Mouse (Mus musculus): ENCODE measurements around the gene Pex11b. TPM values are rescaled to one million over a fixed set of nuclear protein-coding genes. Genes with fewer than 3 reads are reported as not detected.
"Not testable (repeated sequence)": the region's sequence is repeated elsewhere in the genome, so short reads cannot be mapped to it uniquely, and the experiment has no call there.

The Pex11b gene
- total RNA-seq, 2 experiments from 2014 or later = 51.6 to 53.3 TPM

DNA sequence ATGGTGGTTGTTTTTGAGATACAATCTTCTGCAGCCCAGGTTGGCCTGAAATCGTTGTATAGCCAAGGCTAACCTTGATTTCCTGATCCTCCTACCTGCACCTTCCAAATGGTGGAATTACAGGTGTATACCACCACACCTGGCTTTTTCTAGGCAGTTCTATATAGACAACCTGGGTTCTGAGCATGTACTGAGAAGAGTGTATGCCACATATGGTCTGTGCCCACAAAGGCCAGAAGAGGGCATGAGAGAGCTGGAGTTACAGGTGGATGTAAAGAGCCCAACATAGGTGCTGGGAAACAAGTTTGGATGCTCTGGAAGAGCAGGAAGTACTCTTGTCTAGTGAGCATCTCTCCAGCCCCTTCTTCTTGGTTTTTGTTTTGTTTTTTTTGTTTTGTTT lies 32.1 kb downstream of the Pex11b start:
- intact Hi-C loops (cut with DNase I) = no loop called here
- DNase-seq (ENCODE audit: low spot score in 2 of 2) = no peak

DNA sequence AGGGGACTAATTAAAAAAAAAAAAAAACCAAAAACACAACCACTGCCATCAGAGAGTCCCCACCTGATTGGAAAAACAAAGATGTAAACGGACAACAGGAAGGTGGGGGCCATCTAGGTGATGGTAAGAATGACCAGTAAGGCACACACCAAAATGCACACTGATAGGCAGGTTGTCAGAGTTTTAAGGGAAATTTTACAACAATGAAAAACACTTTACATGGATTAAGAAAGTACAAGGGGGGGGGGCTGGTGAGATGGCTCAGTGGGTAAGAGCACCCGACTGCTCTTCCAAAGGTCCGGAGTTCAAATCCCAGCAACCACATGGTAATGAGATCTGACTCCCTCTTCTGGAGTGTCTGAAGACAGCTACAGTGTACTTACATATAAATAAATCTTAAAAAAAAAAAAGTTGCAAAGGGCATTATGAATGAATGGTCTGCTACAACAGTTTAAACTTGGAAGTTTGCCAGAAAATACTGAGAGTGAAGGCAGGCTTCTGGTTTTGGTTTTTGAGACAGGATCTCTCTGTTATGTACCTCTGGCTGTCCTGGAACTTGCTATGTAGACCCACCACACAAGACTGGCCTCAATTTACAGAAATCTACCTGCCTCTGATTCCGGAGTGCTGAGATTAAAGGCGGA lies 33.4 kb downstream of the Pex11b start:
- intact Hi-C loops (cut with DNase I) = no loop called here

DNA sequence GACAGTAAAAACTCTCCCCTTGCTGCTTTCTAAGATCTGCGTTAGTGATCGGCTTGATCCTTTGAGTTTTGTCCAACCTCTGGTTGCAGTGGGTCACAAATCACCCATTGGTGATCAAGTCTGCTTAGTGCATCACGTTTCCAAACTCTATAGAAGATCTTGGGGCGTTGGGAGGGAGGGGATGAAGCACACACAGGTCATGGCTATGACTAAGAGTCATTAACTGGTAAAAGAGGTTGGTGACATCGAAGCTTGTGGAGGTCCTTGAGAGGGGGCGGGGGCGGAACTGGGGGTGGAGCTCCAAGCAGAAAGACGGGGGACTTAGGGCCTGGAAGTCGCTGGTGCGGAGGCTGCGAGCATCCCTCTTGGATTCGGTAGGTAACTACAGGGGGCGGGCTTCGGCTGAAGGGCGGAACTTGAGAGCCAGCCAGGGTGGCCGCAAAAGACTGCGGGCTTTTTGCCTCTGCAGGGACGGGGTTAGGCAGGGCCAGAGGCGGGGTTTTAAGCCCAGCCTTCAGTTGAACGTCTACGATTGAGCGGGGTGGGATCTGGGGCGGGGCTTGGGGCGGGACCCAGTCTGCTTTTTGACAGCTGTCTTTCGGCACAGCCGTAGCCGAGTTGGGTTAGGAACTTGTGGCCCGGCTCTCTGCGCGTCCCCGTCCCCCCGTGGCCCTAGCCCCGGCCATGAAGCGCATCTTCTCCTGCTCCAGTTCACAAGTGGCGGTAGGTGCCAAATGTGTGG lies 34.7 kb downstream of the Pex11b start, which contains the start of gene Ankrd35:
Gene Ankrd35 (plus strand): TSS at position 405 of the 742 bp plus-strand sequence.
- peak; percentile 60 to 73 for DNase-seq (ENCODE audit: low spot score in 2 of 2)
- intact Hi-C loops (cut with DNase I) = no loop called here

More for the DNA sequence above, 33.4 kb downstream of the Pex11b start:
- no peak for DNase-seq (ENCODE audit: low spot score in 2 of 2)

DNA sequence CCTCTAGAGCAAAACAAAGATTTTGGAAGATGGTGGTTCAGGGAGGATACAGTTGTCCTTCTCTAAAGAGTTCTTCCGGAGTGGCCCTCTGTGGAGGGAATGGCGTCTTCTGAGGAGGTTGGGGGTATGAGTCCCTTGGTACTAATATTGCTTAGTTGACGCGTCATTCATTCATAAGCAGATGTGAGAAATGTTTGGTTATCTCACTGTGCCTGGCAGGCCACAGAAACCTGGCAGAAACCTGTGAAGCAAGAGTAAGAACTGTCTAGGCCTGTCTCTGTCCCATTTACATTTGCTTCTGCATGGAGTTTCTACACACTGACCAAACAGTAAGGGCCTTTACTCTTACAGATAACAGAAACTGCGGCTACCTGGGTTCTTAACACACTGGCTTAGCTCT lies 36.3 kb downstream of the Pex11b start:
- intact Hi-C loops (cut with DNase I) = no loop called here

DNA sequence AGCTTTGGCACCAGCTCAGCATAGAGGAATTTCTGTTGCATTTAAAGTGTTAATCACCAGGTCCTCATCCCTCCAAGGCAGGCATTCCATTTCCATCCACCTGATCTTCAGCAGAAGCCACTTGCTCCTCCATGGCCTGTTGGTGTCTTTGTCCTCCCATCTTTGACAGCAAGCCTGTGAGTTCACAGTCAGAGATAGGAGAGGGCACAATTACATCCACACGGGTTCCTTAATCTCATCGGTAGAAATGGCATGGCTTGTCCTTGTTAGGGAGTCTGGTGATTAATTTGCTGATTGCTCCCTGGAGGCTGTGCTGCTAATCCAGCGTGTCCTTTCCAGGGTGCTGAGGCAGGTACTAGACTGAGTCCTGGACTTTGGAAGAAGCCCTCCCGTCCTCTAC lies 38.3 kb downstream of the Pex11b start:
- intact Hi-C loops (cut with DNase I) = no loop called here
- no peak for DNase-seq (ENCODE audit: low spot score in 2 of 2)

More for the DNA sequence above, 36.3 kb downstream of the Pex11b start:
- DNase-seq (ENCODE audit: low spot score in 2 of 2) = no peak

DNA sequence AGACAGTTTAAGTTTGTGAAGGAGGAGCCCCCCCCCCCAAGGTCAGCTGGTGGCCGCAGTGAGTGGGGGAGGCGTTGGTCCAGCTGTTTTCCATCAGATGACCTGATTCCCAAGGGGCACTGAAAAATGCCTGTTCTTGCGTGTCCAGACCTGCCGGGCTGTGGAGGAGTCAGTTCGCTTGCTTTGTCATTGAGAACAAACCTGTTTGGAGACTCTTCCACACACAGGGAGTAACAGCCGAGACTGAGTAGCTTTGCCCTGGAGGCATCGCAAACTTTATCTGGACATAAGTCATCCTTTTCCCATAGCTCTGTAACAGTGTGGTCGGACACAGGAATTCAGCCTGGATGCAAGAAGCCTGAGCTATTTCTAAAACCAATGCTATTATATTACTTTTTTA lies 39.3 kb downstream of the Pex11b start:
- DNase-seq (ENCODE audit: low spot score in 2 of 2) = no peak
- intact Hi-C loops (cut with DNase I) = no loop called here

DNA sequence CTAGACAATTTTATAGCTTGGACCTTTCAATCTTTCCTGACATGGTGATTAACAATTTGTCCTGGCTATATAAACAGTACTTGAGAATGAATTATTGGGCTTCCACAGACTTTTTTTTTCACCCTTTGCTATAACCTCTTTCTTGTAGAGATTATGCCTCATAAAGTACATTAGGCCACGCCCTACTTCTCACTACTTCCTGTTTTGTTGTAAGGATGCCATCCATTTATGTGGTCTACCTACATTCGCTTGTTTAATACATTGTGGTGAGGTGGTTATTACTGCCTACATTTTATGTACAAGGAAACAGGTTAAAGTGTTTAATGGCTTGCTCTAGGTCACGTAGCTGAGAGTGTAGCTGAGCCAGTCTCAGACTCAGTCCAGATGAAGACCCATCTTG lies 40.0 kb downstream of the Pex11b start:
- no peak for DNase-seq (ENCODE audit: low spot score in 2 of 2)
- intact Hi-C loops (cut with DNase I) = no loop called here

DNA sequence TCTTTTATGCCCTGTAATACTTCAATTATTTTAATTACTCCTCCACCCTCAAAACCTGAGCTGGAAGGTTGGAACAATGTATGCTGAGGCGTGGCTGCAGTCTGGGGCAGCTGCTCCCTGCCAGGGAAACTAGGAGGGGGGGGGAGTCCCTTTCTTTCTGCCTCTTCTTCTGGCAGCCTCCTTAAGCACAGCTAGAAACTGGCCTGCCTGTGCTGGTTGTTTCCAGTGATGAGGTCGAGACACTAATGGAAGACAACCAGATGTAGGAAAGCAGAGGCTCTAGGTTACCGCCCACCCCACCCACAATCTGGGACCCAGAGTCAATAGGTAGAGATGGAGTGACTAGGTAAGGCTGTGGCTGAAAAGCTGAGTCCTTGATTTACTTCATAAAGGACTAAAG lies 40.5 kb downstream of the Pex11b start:
- no peak for DNase-seq (ENCODE audit: low spot score in 2 of 2)
- intact Hi-C loops (cut with DNase I) = no loop called here

DNA sequence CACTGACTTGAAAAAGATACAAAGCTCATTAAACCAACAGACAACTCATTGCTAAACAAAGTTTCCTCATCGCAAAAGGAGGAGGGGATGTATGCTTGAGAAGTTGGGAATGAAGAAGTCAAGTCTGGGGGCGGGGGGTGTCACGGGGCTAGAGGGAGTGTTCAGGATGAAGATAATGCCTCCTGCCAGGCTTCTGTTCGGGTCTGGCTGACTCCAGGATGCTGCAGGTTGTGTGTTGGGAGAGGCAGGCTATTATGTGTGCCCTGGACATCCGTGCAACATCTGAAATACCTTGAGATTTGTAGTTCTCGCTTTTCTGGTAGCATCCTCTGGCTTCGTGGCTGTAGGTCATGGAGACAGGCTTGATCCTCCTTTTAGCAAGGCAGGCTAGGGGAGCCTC lies 43.3 kb downstream of the Pex11b start:
- no peak for DNase-seq (ENCODE audit: low spot score in 2 of 2)
- intact Hi-C loops (cut with DNase I) = no loop called here

DNA sequence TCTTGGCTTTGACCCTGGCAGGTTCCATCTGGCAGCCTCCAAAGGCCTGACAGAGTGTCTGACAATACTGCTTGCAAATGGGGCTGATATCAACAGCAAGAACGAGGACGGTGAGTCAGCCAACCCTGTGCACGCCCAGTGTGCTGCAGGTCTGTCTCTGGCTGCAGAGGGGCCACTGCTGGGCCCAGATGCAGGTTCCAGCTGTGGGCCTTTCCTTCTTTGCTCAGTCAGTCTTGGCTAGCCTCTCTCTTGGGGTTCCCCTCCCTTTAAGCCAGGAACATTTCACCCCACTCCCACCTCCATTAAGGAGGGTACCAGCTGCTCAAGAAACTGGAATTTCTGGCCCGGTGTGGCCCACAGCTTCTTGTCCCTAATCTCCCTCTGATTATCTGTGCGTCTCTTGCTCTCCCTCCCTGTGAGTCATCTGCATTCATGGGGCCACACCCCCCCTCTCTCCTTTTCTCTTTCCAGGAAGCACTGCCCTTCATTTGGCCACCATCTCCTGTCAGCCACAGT lies 44.0 kb downstream of the Pex11b start:
- intact Hi-C loops (cut with DNase I) = no loop called here
- no peak for DNase-seq (ENCODE audit: low spot score in 2 of 2)

DNA sequence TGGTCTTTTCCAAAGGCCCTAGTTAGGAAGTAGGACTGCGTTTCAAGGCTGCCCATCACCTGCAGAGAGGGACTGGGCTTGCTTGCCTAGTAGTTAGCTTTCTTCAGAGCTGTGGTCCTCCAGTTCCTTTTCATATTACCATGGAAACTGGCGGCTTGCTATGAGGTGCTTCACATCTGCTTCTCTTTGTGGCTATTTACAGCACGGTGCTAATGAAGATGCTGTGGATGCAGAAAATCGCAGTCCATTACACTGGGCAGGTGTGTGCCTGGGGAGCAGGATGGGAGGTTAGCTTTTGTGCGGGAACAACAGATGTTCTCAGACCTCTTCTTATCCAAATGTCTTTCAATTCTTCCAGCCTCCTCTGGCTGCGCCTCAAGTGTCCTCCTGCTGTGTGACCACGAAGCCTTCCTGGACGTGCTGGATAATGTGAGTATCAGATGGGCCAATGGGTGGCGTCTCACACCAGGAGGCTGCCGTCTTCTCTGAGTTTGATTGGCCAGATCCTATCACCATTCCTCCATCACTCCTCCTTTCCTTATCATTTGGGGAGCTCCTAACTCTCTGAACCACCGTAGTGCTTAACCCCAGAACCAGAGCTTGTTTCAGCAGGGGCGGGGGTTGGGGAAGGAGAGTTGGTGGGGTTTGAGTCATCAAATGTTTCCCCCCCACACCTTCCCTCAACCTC lies 45.2 kb downstream of the Pex11b start:
- intact Hi-C loops (cut with DNase I) = no loop called here
- DNase-seq (ENCODE audit: low spot score in 2 of 2) = no peak

DNA sequence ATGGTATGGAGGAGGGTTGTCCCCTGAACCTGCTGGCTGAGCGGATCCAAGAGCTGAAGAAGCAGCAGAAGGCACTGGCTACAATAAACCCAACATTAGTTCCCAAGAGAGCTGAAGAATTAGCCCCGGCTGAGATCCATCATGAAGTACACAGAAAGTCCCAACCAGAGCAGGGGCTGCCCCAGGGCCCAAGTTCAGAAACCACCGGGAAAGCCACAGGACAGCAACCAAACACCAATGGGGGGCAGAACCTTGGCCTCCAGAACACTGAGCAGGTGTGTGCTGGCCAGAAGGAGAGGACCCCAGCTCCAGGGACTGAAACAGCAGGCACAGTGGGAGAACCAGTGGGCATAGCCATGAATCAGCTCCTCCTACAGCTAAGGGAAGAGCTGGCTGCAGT lies 48.3 kb downstream of the Pex11b start:
- no peak for DNase-seq (ENCODE audit: low spot score in 2 of 2)
- intact Hi-C loops (cut with DNase I) = no loop called here

DNA sequence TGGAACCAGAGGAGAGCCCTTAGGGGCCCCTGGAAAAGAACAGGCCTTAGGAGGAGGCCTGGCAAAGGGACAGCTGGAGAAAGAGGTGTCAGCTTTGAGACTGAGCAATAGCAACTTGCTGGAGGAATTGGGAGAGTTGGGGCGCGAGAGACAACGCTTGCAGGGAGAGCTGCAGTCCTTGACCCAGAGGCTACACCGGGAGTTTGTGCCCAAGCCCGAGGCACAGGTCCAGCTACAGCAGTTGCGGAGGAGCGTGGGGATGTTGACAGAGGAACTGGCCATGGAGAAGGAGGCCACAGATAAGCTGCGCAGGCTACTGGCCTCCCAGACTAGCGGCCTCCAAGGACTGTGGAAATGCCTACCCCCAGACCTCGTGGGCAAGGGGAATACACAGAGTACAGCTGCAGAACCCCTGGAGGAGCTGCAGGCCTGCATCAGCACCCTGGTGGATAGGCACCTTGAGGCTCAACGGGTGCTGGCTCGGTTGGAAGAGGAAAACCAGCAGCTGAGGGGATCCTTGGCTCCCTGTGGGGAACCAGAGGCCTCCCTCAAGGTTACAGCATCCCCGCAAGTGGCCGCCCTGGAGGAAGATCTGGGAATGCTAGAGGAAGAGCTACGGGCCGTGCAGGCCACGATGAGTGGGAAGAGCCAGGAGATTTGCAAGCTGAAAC lies 49.1 kb downstream of the Pex11b start:
- no peak for DNase-seq (ENCODE audit: low spot score in 2 of 2)
- intact Hi-C loops (cut with DNase I) = no loop called here

DNA sequence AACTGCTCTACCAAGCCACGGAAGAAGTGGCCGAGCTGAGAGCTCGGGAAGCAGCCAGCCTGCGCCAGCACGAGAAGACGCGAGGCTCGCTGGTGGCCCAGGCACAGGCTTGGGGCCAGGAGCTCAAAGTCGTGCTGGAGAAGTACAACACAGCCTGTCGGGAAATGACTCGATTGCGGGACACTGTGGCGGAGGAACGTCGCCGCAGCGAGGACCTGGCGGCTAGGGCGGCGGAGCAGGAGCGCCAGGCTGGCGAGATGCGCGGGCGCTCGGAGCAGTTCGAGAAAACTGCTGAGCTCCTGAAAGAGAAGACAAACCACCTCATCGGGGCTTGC lies 49.6 kb downstream of the Pex11b start:
- intact Hi-C loops (cut with DNase I) = no loop called here
- DNase-seq (ENCODE audit: low spot score in 2 of 2) = no peak

DNA sequence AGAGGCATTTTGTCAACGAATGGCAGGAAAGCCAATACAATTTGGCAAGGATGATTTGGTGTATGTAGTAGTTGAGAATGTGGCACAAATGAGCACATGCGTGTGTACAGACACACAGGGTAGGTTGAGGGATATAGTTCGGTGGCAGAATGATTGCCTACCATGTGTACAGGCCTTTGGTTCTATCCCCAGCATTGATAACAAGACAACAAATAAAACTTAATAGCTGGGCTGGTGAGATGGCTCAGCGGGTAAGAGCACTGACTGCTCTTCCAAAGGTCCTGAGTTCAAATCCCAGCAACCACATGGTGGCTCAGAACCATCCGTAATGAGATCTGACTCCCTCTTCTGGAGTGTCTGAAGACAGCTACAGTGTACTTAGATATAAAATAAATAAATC lies 50.9 kb downstream of the Pex11b start:
- intact Hi-C loops (cut with DNase I); DNase-seq (ENCODE audit: low spot score in 2 of 2): not testable (repeated sequence)

DNA sequence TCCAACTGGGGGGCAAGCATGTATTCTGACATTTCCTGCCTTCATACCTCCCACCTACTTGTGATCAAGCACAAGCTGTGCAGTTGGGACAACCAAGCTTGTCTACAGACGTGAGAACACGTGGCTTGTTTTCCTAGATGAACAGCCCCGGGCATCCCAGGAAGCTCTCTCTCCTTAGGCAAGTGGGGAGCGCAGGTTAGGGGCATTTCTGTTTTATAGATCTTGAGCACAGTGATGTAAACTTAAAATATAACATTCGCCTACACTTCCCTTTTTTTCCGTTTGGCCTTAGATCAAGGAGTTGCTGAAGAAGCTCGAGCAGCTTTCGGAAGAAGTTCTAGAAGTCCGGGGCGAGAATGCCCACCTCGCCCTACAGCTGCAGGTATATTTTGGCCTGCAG lies 53.7 kb downstream of the Pex11b start:
- intact Hi-C loops (cut with DNase I) = no loop called here
- no peak for DNase-seq (ENCODE audit: low spot score in 2 of 2)

DNA sequence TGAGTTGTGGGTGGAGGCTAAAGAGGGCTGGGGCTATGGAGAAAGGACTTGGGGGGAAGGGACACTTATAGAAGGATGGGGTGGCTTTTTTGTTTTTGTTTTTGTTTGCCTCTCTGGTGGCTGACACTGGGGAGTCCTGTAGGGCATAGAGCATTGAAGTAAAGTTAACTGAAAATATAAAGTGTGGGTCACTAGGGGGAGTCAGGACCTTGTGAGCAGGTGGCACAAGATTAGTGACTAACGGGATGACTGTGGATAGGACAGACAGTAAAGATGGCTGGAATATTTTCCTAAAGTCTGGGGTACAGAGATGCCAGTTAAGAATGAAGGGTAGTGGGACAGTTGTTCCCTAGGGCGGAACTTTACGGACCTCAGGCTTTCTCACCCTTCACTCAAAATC lies 55.1 kb downstream of the Pex11b start:
- DNase-seq (ENCODE audit: low spot score in 2 of 2) = no peak
- intact Hi-C loops (cut with DNase I) = no loop called here

DNA sequence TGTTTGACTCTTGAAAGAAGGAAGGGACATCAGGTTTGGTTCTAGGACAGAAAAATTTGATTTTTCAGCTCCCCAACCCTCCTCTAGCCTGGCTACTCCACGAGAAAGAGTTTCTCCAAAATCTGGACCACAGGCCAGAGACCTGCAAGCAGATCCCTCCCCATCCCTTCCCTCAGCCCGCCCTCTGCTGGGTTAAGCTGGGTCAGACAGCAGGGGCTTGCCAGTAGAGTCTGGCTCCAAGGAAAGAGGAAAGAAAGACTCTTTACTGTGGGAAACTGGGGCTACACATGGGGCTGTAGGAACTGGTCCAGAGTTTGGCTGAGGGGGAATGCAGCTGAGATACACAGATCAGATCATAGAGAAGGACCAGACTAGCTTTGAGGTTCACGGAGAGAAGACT lies 57.3 kb downstream of the Pex11b start:
- intact Hi-C loops (cut with DNase I) = no loop called here
- DNase-seq (ENCODE audit: low spot score in 2 of 2) = no peak

DNA sequence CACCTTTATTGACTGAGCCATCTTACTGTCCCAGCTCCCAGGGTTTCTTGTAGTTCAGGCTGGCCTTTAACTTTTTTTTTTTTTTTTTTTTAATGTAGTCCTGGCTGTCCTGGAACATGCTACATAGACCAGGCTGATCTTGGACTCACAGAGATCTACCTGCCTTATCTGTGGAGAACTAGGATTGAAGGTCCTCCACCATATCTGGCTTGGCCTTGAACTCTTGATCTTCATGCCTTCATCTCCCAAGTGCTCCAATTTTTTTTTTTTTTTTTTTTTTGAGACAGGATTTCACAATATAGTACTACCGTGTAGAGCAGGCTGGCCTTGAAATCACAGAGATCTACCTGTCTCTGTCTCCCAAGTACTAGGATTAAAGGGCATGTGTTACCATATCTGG lies 58.4 kb downstream of the Pex11b start:
- intact Hi-C loops (cut with DNase I) = no loop called here

More for the DNA sequence above, 58.4 kb downstream of the Pex11b start:
- no peak for DNase-seq (ENCODE audit: low spot score in 2 of 2)

All from left cerebral cortex, postnatal 25 days (tissue).